Mouse (Mus musculus): Measurements from ENCODE around the gene Gm45799. TPM values are rescaled to one million over a fixed set of nuclear protein-coding genes. Genes with fewer than 3 reads are reported as not detected.

Gene Gm45799
- polyA plus RNA-seq, 1 experiment, result 226 TPM

DNA sequence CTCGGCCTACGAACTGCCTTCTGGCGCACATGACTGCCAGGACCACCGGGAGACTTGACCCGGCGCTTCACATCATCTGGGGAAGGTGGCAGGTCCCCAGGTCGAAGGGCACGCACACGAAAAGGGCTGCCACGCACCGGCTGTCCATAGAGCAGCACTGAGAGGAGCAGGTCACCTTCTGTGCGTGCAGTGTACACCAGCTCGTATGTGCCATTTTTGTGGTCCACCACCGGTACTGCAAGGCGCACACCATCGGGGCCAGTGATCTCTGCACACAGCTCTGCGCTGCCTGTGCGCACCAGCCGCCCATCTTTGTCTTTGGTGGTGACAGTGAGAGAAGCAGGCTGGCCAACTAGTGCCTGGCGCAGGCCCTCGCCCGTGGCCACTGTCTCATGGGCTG is 22.5 kb upstream of the Gm45799 start:
- 95% methylated on average over 22 of the region's 22 CpGs for WGBS
- TF ChIP-seq CTCF (IDR thresholded peaks at IDR 0.05; ENCODE audit: extremely low read depth, insufficient read length, insufficient replicate concordance, low read depth, low read length) (no peak), POLR2A (IDR thresholded peaks at IDR 0.05; ENCODE audit: low read depth, low read length) (no peak)
- Histone ChIP-seq H3K27me3 (ENCODE audit: control insufficient read depth, insufficient read depth, low read length) (no peaks in the 10 kb centered on the region), H3K4me3 (ENCODE audit: low read depth, low read length) (no peak overlapping the region), H3K27ac (ENCODE audit: insufficient read depth, low read depth, low read length) (no peak overlapping the region), H3K4me1 (ENCODE audit: control insufficient read depth, insufficient read depth, insufficient read length, low read length) (no peaks in the 10 kb centered on the region), H3K36me3 (ENCODE audit: control insufficient read depth, insufficient read depth, low read length) (peaks cover 5% of the 10 kb centered on the region; the same call in 1 of the 2 replicates)

DNA sequence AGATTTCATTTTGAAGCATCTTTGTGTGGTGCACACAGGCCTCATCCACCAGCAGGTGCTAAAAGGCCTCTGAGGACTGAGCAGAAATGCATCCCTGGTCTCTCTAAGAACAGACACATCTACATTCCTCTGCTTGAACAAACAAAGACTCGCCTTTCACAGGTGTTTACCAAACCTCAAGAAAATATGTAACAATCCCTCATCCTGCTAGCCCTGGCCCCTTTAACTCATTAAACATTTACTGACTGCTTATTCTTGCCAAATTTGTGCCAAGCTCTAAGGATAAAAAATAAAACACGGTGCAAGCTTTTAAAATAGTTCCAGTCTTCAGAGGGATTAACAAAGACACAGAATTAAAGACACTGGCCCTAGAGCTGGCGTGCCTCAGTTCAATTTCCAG is 20.7 kb upstream of the Gm45799 start:
- H3K36me3 ChIP-seq (ENCODE audit: control insufficient read depth, insufficient read depth, low read length), result peaks cover 5% of the 10 kb centered on the region
- TF ChIP-seq CTCF (IDR thresholded peaks at IDR 0.05; ENCODE audit: extremely low read depth, insufficient read length, insufficient replicate concordance, low read depth, low read length), result no peak
- TF ChIP-seq POLR2A (IDR thresholded peaks at IDR 0.05; ENCODE audit: low read depth, low read length), result no peak
- WGBS, result 52% methylated on average over 3 of the region's 3 CpGs
- H3K4me1 ChIP-seq (ENCODE audit: control insufficient read depth, insufficient read depth, insufficient read length, low read length), result no peaks in the 10 kb centered on the region
- no peaks in the 10 kb centered on the region for H3K27me3 ChIP-seq (ENCODE audit: control insufficient read depth, insufficient read depth, low read length)
- no peak overlapping the region for H3K27ac ChIP-seq (ENCODE audit: insufficient read depth, low read depth, low read length)
- no peak overlapping the region for H3K4me3 ChIP-seq (ENCODE audit: low read depth, low read length)

DNA sequence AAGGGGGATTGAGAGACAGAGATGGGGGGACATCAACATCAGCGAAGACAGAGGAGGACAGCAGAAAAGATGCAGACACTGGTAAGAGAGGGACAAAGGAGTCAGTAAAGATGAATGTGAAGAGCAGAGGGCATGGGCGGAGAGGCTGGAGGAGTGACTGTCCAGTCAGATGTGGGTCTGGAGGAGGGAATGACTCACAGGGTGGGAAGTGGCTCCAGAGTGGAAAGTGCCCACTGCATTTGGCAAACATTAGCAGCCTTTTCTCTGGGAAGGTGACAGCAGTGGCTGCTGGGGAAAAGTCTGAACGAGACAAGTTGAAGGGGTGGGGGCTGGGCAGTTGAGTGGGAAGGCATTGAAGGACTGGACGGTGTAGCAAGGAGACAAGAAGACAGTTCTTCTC is 19.3 kb upstream of the Gm45799 start:
- WGBS, result 73% methylated on average over 4 of the region's 4 CpGs
- Histone ChIP-seq H3K27ac (ENCODE audit: insufficient read depth, low read depth, low read length) (no peak overlapping the region), H3K27me3 (ENCODE audit: control insufficient read depth, insufficient read depth, low read length) (no peaks in the 10 kb centered on the region), H3K36me3 (ENCODE audit: control insufficient read depth, insufficient read depth, low read length) (peaks cover 7% of the 10 kb centered on the region; the same call in 1 of the 2 replicates), H3K4me1 (ENCODE audit: control insufficient read depth, insufficient read depth, insufficient read length, low read length) (no peaks in the 10 kb centered on the region), H3K4me3 (ENCODE audit: low read depth, low read length) (no peak overlapping the region)
- TF ChIP-seq CTCF (IDR thresholded peaks at IDR 0.05; ENCODE audit: extremely low read depth, insufficient read length, insufficient replicate concordance, low read depth, low read length) (no peak), POLR2A (IDR thresholded peaks at IDR 0.05; ENCODE audit: low read depth, low read length) (no peak)

DNA sequence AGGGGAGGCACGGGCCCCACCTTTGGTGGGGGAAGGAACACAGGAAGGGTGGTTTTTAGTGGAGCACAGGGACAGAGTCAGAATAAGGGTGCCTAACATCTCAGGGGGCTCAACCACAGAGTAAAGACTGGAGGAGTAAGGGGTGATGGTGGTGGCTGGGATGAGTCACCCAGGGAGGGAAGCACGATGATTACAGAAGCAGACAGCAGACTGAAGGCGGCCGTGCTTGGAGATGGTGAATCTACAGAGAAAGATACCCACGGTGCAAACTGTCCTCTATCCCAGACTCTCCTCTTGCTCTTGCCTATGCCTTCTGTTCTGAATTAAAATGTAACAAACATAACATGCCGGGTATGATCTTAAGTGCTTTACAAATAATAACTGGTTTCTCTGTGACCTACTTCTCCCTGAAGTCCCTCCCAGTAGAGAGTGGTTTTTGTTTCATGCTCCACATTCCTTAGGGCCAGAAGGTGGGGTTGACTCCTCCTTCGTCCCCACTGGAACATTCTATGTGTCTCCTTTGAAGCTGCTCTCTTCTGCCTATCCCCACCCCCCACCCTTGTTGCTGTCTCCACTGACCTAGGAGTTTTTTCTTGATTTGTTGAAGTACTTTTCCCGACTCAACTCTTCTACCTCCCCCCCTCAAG is 18.6 kb upstream of the Gm45799 start:
- H3K27me3 ChIP-seq (ENCODE audit: control insufficient read depth, insufficient read depth, low read length), result no peaks in the 10 kb centered on the region
- 63% methylated on average over 8 of the region's 8 CpGs for WGBS
- no peak for TF ChIP-seq POLR2A (IDR thresholded peaks at IDR 0.05; ENCODE audit: low read depth, low read length)
- TF ChIP-seq CTCF (IDR thresholded peaks at IDR 0.05; ENCODE audit: extremely low read depth, insufficient read length, insufficient replicate concordance, low read depth, low read length), result no peak
- H3K4me3 ChIP-seq (ENCODE audit: low read depth, low read length), result no peak overlapping the region
- no peaks in the 10 kb centered on the region for H3K4me1 ChIP-seq (ENCODE audit: control insufficient read depth, insufficient read depth, insufficient read length, low read length)
- peaks cover 7% of the 10 kb centered on the region; the same call in 1 of the 2 replicates for H3K36me3 ChIP-seq (ENCODE audit: control insufficient read depth, insufficient read depth, low read length)
- no peak overlapping the region for H3K27ac ChIP-seq (ENCODE audit: insufficient read depth, low read depth, low read length)

DNA sequence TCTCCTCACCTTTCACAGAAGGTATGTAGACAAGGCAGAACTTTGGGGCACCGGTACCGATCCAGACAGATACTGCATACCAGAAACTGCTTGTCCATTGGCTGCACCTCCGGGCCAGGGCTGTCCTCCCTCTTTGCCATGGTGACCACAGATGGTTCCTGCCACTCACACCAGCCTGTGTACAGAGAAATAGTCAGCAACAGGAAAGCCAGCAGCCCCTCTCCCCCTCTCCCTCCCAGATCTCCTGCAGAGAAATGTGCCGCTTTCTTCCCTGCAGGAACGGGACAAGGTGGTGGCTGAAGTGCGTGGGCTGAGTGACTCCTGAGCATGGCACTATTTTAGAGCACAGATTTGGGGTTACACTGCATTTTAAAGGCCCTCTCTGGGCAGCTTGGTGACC is 15.0 kb upstream of the Gm45799 start:
- Histone ChIP-seq H3K36me3 (ENCODE audit: control insufficient read depth, insufficient read depth, low read length) (peaks cover 4% of the 10 kb centered on the region; the same call in 1 of the 2 replicates), H3K4me3 (ENCODE audit: low read depth, low read length) (no peak overlapping the region), H3K27ac (ENCODE audit: insufficient read depth, low read depth, low read length) (no peak overlapping the region), H3K27me3 (ENCODE audit: control insufficient read depth, insufficient read depth, low read length) (no peaks in the 10 kb centered on the region), H3K4me1 (ENCODE audit: control insufficient read depth, insufficient read depth, insufficient read length, low read length) (peaks cover 2% of the 10 kb centered on the region; the same call in 1 of the 2 replicates)
- WGBS, result 90% methylated on average over 6 of the region's 6 CpGs
- TF ChIP-seq CTCF (IDR thresholded peaks at IDR 0.05; ENCODE audit: extremely low read depth, insufficient read length, insufficient replicate concordance, low read depth, low read length) (no peak), POLR2A (IDR thresholded peaks at IDR 0.05; ENCODE audit: low read depth, low read length) (no peak)

DNA sequence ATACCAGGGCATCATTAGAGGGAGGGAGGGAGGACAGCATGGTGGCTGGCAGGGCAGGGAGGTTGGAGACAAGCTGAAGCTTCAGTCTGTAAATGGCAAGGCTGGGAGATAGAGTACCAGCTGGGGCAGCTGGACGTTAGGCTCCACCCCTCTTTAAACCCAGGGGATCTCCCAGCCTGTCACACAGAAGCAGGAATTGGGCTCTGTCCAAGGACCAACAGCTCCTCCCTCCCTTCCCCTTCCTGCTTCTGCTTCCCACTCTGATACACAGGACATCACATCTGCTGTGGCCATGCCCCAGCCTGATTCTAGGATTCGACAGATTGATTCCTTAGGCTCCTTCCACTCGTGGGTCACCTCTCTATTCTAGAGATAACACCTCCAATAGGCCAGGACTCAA is 11.7 kb upstream of the Gm45799 start:
- no peaks in the 10 kb centered on the region; the same call in 1 of the 2 replicates for H3K27me3 ChIP-seq (ENCODE audit: control insufficient read depth, insufficient read depth, low read length)
- no peak overlapping the region for H3K4me3 ChIP-seq (ENCODE audit: low read depth, low read length)
- H3K4me1 ChIP-seq (ENCODE audit: control insufficient read depth, insufficient read depth, insufficient read length, low read length), result peaks cover 2% of the 10 kb centered on the region; the same call in 1 of the 2 replicates
- peaks cover 4% of the 10 kb centered on the region; the same call in 1 of the 2 replicates for H3K36me3 ChIP-seq (ENCODE audit: control insufficient read depth, insufficient read depth, low read length)
- 13% methylated on average over 3 of the region's 3 CpGs for WGBS
- H3K27ac ChIP-seq (ENCODE audit: insufficient read depth, low read depth, low read length), result no peak overlapping the region
- TF ChIP-seq POLR2A (IDR thresholded peaks at IDR 0.05; ENCODE audit: low read depth, low read length), result no peak

DNA sequence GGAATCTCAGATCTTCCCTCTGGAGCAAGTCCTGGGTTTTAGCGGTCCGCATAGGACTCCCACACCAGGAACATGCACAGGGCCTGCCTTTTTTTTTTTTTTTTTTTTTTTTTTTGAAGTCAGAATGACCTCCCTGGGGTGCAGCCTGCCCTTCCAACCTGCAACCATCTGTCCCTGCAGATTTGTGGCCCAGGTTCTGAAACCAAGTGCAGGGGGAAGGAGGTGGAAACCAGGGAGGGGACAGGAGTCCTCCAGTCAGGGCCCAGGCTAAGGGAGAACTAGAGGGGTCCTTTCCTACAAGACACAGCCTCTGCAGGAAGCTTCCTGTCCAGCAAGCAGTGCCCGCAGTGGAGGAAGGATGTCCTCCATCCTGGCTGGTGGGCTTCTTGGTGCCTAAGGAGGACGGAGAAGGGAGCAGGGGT is 7.8 kb upstream of the Gm45799 start:
- H3K27ac ChIP-seq (ENCODE audit: insufficient read depth, low read depth, low read length), result no peak overlapping the region
- H3K4me3 ChIP-seq (ENCODE audit: low read depth, low read length), result peak overlapping the region; percentile 93
- H3K36me3 ChIP-seq (ENCODE audit: control insufficient read depth, insufficient read depth, low read length), result peaks cover 6% of the 10 kb centered on the region
- no peaks in the 10 kb centered on the region; the same call in 1 of the 2 replicates for H3K27me3 ChIP-seq (ENCODE audit: control insufficient read depth, insufficient read depth, low read length)
- peaks cover 2% of the 10 kb centered on the region; the same call in 1 of the 2 replicates for H3K4me1 ChIP-seq (ENCODE audit: control insufficient read depth, insufficient read depth, insufficient read length, low read length)
- TF ChIP-seq CTCF (IDR thresholded peaks at IDR 0.05; ENCODE audit: extremely low read depth, insufficient read length, insufficient replicate concordance, low read depth, low read length) (no peak), POLR2A (IDR thresholded peaks at IDR 0.05; ENCODE audit: low read depth, low read length) (no peak; the same call in 1 of the 2 replicates)
- 28% methylated on average over 4 of the region's 4 CpGs for WGBS

All from small intestine, adult 2 months (tissue).